Mouse (Mus musculus): ENCODE measurements at regions not wholly inside any gene's neighbourhood (a gene's known extent, or its start where the extent isn't known, plus 50 kb on each side); places are given as distances from the start of the nearest gene placed in this dataset.

DNA sequence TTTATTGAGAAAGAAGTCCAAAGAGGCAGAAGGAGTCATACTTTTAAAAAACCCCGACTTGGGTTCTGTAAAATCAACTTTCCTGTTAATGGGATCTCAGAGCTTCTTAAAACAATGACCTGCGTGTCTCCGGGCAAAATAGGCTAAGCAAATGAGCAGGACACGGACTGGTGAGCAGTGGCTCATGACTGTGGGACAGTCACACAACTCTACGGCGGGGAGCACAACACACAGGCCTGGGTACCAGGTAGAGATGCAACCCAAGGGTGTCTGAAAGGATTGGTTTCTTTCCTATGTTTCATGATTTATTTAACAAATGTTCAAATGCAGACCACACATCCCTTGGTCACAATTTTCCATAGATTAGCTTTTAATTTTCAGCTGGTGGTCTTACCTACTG is 1058.3 kb upstream of the Tenm3 start:
- TF ChIP-seq CEBPB (IDR thresholded peaks at IDR 0.05; ENCODE audit: insufficient read depth, poor library complexity, severe bottlenecking), result no peak
- no peak for TF ChIP-seq POLR2A (IDR thresholded peaks at IDR 0.05; ENCODE audit: insufficient read length, low read depth)
- TF ChIP-seq MAX (IDR thresholded peaks at IDR 0.05; ENCODE audit: low read depth), result no peak
- no peak for TF ChIP-seq E2F4 (IDR thresholded peaks at IDR 0.05; ENCODE audit: insufficient read depth)

All from myocyte (in vitro differentiated cells).